Mouse (Mus musculus): ENCODE results near the gene Tns4. TPM values are rescaled to one million over a fixed set of nuclear protein-coding genes. Genes with fewer than 3 reads are reported as not detected.

Gene Tns4
- polyA plus RNA-seq, 1 experiment from 2014 or later: 2.1 TPM

GRCm38 (mm10) chr11:99041051-99041729 is 47.9 kb downstream of the Tns4 start, which contains the start of gene Igfbp4:
Gene Igfbp4, plus strand, starts transcription at chr11:99041244.
- no peaks in the 10 kb centered on the region for H3K27me3 ChIP-seq
- peak within 1 kb of the TSS; percentile 94 for H3K27ac ChIP-seq
- WGBS: under 1% methylated on average over 63 of the region's 63 CpGs
- H3K9ac ChIP-seq: peak within 1 kb of the TSS; percentile 97
- peaks cover 40% of the 10 kb centered on the region for H3K4me1 ChIP-seq
- peak within 1 kb of the TSS; percentile 81 for H3K4me3 ChIP-seq
- no peaks in the 10 kb centered on the region for H3K9me3 ChIP-seq
- no peaks in the 10 kb centered on the region for H3K36me3 ChIP-seq
- ATAC-seq (ENCODE audit: insufficient number of reproducible peaks, low FRiP score, low TSS enrichment, low read depth): peak; percentile 84
- peak within 1 kb of the TSS; percentile 82 for H3K4me2 ChIP-seq

DNA sequence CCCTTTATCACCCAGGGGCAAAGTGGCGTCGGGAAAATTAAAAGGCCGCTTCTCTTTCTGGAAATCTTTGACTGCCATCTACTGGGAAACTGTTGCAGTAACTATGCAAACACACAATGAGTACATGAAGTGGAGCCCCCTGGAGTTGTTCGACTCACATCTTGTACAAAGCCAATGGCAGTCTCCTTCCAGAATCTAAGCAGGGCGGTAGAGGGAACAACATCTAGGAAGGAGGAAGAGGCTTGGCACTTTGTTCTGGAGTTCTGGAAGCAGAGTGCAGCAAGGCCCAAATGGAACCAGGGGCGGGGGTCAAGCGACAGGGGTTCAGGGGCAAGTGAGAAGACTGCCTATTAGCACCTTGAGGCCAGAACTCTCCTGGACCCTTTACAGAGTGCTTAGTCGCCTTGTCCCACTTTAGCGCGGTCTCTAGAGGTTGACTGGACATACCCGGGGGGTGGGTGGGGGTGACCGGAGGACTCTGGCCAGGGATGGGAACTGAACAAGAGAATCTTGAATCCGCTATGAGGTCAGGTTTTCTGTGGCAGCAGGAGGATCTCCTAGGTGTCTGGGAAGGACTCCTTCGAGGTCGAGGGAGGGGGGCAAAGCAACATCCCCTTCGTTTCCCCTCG is 48.6 kb downstream of the Tns4 start:
- no peak for ATAC-seq (ENCODE audit: insufficient number of reproducible peaks, low FRiP score, low TSS enrichment, low read depth)
- no peaks in the 10 kb centered on the region for H3K9me3 ChIP-seq
- H3K9ac ChIP-seq: peak overlapping the region; percentile 97
- H3K4me2 ChIP-seq: peak overlapping the region; percentile 82
- peak overlapping the region; percentile 94 for H3K27ac ChIP-seq
- peak overlapping the region; percentile 81 for H3K4me3 ChIP-seq
- no peaks in the 10 kb centered on the region for H3K27me3 ChIP-seq
- H3K36me3 ChIP-seq: no peaks in the 10 kb centered on the region
- 1% methylated on average over 17 of the region's 17 CpGs for WGBS
- peaks cover 33% of the 10 kb centered on the region for H3K4me1 ChIP-seq

- under 1% methylated on average over 15 of the region's 15 CpGs for WGBS
- ATAC-seq (ENCODE audit: insufficient number of reproducible peaks, low FRiP score, low TSS enrichment, low read depth): peak; percentile 62
- H3K9ac ChIP-seq: peak overlapping the region; percentile 97
- peak overlapping the region; percentile 82 for H3K4me2 ChIP-seq
- no peaks in the 10 kb centered on the region for H3K27me3 ChIP-seq
- H3K4me1 ChIP-seq: peaks cover 26% of the 10 kb centered on the region
- no peaks in the 10 kb centered on the region for H3K36me3 ChIP-seq
- no peaks in the 10 kb centered on the region for H3K9me3 ChIP-seq
- H3K4me3 ChIP-seq: peak overlapping the region; percentile 81
- peak overlapping the region; percentile 94 for H3K27ac ChIP-seq
Observed at GRCm38 (mm10) chr11:99039782-99040181, 49.3 kb downstream of the Tns4 start.

- no peak overlapping the region for H3K9ac ChIP-seq
- no peaks in the 10 kb centered on the region for H3K27me3 ChIP-seq
- peaks cover 2% of the 10 kb centered on the region; the same call in 1 of the 2 replicates for H3K4me1 ChIP-seq
- ATAC-seq (ENCODE audit: insufficient number of reproducible peaks, low FRiP score, low TSS enrichment, low read depth): no peak
- no peak overlapping the region for H3K4me2 ChIP-seq
- H3K4me3 ChIP-seq: no peak overlapping the region
- H3K9me3 ChIP-seq: no peaks in the 10 kb centered on the region
- WGBS: 79% methylated on average over 6 of the region's 6 CpGs
- no peaks in the 10 kb centered on the region for H3K36me3 ChIP-seq
- no peak overlapping the region for H3K27ac ChIP-seq
Observed at GRCm38 (mm10) chr11:99036254-99036653, 52.9 kb downstream of the Tns4 start.

DNA sequence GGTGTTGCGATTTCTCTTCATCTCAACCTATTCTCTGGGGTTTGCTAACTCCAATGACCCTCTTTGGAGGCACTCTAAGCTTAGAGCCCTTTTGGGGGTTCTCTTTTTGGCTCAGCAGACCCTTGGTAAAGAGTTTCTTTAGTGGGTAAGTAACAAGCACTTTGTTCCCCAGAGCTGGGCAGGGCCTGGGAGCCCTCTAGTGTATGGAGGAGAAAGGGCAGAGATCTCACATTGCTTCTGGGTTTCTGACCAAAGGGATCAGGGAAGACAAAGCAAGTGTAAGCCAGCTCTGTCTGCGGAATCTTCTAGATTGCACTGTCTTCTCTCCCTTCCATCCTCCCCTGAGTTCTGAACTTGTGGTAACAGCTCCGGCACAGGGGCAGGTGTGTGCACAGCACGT is 53.8 kb downstream of the Tns4 start:
- 63% methylated on average over 4 of the region's 4 CpGs for WGBS
- H3K27ac ChIP-seq: no peak overlapping the region
- H3K36me3 ChIP-seq: no peaks in the 10 kb centered on the region
- ATAC-seq (ENCODE audit: insufficient number of reproducible peaks, low FRiP score, low TSS enrichment, low read depth): no peak
- H3K4me3 ChIP-seq: no peak overlapping the region
- no peaks in the 10 kb centered on the region for H3K27me3 ChIP-seq
- H3K4me1 ChIP-seq: no peaks in the 10 kb centered on the region
- no peaks in the 10 kb centered on the region for H3K9me3 ChIP-seq
- H3K9ac ChIP-seq: no peak overlapping the region
- H3K4me2 ChIP-seq: no peak overlapping the region

DNA sequence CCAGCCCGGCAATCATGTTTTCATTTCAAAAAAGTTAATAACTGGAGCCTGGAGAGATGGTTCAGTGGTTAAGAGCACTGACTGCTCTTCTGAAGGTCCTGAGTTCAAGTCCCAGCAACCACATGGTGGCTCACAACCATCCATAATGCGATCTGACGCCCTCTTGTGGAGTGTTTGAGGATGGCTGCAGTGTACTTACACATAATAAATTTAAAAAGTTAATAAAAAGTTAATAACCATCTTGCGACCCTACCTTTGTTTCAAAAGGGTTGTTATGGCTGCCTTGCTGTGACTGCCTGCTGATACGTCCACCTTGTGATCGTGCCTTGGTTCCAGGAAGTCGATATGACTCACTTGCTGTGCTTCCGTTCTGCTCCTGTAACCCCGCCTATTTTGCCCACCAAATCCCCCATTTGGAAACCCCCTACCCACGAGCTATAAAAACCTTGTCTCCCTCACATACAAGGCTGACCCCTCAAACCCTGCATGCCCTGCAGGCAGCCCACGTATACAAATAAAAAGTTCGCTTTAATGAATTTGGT is 62.1 kb downstream of the Tns4 start:
- WGBS: 74% methylated on average over 12 of the region's 12 CpGs
- Histone ChIP-seq H3K27ac (no peak overlapping the region), H3K4me2 (no peak overlapping the region), H3K9ac (no peak overlapping the region), H3K27me3 (no peaks in the 10 kb centered on the region), H3K4me3 (no peak overlapping the region), H3K4me1 (peaks cover 17% of the 10 kb centered on the region), H3K36me3 (no peaks in the 10 kb centered on the region), H3K9me3 (no peaks in the 10 kb centered on the region)
- no peak for ATAC-seq (ENCODE audit: insufficient number of reproducible peaks, low FRiP score, low TSS enrichment, low read depth)

DNA sequence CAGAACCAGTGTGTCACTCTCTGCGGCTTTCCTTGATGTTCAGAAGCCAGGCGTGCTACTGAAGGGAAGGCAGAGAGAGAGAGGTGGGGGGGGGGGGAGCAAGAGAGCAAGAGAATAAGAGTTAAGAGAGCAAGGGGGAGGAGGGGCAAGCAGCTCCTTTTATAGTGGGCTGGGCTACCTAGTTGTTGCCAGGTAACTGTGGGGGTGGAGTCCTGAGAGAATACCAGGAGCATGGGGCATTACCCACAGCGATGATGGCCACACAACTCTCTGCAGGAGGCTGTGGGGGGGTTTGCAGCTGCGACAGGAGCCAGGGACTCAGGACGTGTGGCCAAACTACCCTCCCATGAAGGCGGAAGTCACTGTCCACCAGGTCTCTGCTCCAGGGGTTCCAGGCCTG is 63.2 kb downstream of the Tns4 start:
- Histone ChIP-seq H3K4me3 (no peak overlapping the region), H3K9ac (no peak overlapping the region), H3K27me3 (no peaks in the 10 kb centered on the region), H3K4me1 (peaks cover 20% of the 10 kb centered on the region), H3K36me3 (peaks cover 4% of the 10 kb centered on the region), H3K27ac (no peak overlapping the region), H3K4me2 (no peak overlapping the region), H3K9me3 (no peaks in the 10 kb centered on the region)
- 82% methylated on average over 6 of the region's 6 CpGs for WGBS
- no peak for ATAC-seq (ENCODE audit: insufficient number of reproducible peaks, low FRiP score, low TSS enrichment, low read depth)

DNA sequence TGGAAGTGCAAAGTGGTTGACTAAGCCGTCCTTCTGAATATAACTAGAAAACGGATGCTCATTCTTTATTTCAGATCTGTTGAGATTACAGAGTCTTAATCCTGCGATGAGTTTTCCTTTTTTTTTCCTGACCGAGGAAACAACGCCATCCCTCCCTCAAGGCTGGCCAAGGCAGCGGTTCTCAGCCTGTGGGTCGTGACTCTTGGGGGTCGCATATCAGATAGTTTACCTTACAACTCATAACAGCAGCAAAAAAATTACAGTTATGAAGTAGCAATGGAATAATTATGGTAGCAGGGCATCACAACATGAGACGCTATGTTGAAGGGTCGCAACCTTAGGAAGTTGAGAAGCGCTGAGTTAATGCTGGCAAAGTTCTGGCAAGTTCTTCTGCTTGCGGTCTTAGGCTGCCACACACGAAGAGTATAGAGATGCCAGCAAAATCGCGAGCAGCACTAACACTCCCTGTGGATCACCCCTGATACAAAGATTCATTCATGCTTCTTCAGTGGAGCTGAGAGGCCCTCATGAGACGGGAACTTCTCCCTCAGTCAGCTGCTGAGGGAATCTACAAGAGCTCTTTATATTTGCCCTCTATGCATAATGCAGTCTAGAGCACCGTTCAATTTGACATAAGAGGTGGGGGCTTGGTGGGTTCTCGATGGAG is 64.5 kb downstream of the Tns4 start:
- no peaks in the 10 kb centered on the region for H3K9me3 ChIP-seq
- peak; percentile 17; the same call in 1 of the 2 replicates for ATAC-seq (ENCODE audit: insufficient number of reproducible peaks, low FRiP score, low TSS enrichment, low read depth)
- H3K36me3 ChIP-seq: peaks cover 14% of the 10 kb centered on the region
- peak overlapping the region; percentile 68 for H3K4me3 ChIP-seq
- H3K27ac ChIP-seq: peak overlapping the region; percentile 74
- WGBS: 39% methylated on average over 18 of the region's 18 CpGs
- no peaks in the 10 kb centered on the region for H3K27me3 ChIP-seq
- no peak overlapping the region for H3K9ac ChIP-seq
- peaks cover 20% of the 10 kb centered on the region for H3K4me1 ChIP-seq
- peak overlapping the region; percentile 45 for H3K4me2 ChIP-seq

- no peaks in the 10 kb centered on the region for H3K9me3 ChIP-seq
- peaks cover 14% of the 10 kb centered on the region for H3K36me3 ChIP-seq
- peak within 1 kb of the TSS; percentile 74 for H3K27ac ChIP-seq
- peak within 1 kb of the TSS; percentile 68 for H3K4me3 ChIP-seq
- under 1% methylated on average over 54 of the region's 54 CpGs for WGBS
- H3K9ac ChIP-seq: peak within 1 kb of the TSS; percentile 55
- H3K4me1 ChIP-seq: peaks cover 20% of the 10 kb centered on the region
- no peaks in the 10 kb centered on the region for H3K27me3 ChIP-seq
- peak within 1 kb of the TSS; percentile 71 for H3K4me2 ChIP-seq
- peak; percentile 92 for ATAC-seq (ENCODE audit: insufficient number of reproducible peaks, low FRiP score, low TSS enrichment, low read depth)
Observed at GRCm38 (mm10) chr11:99023500-99024467, 65.3 kb downstream of the Tns4 start, which contains the start of gene Top2a. Gene Top2a, minus strand, starts transcription at chr11:99024189.

- peak overlapping the region; percentile 55 for H3K9ac ChIP-seq
- no peak for ATAC-seq (ENCODE audit: insufficient number of reproducible peaks, low FRiP score, low TSS enrichment, low read depth)
- 3% methylated on average over 4 of the region's 4 CpGs for WGBS
- H3K4me1 ChIP-seq: peaks cover 20% of the 10 kb centered on the region
- peak overlapping the region; percentile 68 for H3K4me3 ChIP-seq
- peaks cover 18% of the 10 kb centered on the region for H3K36me3 ChIP-seq
- H3K4me2 ChIP-seq: peak overlapping the region; percentile 71
- no peaks in the 10 kb centered on the region for H3K27me3 ChIP-seq
- H3K9me3 ChIP-seq: no peaks in the 10 kb centered on the region
- no peak overlapping the region for H3K27ac ChIP-seq
Observed at GRCm38 (mm10) chr11:99023094-99023493, 66.0 kb downstream of the Tns4 start.

DNA sequence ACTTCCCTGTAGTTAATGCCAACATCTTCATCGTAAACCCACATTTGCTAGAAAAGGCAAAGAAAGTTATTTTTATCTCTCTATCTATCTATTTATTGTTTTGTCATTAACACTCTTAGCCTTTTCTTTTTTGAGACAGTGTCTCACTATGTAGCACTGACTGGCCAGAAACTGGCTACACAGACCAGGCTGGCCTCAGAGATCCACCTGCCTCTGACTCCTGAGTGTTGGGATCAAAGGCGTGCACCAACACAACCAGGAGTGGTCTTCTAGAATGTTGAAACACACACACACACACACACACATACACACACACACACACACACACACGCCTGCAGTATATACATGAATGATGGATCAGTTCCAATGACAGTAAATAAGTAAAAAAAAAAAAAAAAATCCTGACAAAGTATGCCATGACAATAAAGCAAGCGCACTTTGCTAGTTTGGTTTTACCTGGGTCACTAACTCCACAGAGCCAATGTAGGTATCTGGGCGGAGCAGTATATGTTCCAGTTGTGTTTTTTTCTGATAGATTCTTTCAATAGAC is 66.6 kb downstream of the Tns4 start:
- no peaks in the 10 kb centered on the region for H3K9me3 ChIP-seq
- no peak overlapping the region for H3K9ac ChIP-seq
- no peaks in the 10 kb centered on the region for H3K27me3 ChIP-seq
- peaks cover 20% of the 10 kb centered on the region for H3K4me1 ChIP-seq
- 82% methylated on average over 5 of the region's 5 CpGs for WGBS
- H3K4me3 ChIP-seq: peak overlapping the region; percentile 68
- no peak for ATAC-seq (ENCODE audit: insufficient number of reproducible peaks, low FRiP score, low TSS enrichment, low read depth)
- H3K27ac ChIP-seq: no peak overlapping the region
- H3K4me2 ChIP-seq: peak overlapping the region; percentile 71
- H3K36me3 ChIP-seq: peaks cover 24% of the 10 kb centered on the region

All from limb, embryonic 15.5 days (tissue).